Comparison of ENCODE assay signal across 33 mouse cellular contexts in the genomic region with DNA sequence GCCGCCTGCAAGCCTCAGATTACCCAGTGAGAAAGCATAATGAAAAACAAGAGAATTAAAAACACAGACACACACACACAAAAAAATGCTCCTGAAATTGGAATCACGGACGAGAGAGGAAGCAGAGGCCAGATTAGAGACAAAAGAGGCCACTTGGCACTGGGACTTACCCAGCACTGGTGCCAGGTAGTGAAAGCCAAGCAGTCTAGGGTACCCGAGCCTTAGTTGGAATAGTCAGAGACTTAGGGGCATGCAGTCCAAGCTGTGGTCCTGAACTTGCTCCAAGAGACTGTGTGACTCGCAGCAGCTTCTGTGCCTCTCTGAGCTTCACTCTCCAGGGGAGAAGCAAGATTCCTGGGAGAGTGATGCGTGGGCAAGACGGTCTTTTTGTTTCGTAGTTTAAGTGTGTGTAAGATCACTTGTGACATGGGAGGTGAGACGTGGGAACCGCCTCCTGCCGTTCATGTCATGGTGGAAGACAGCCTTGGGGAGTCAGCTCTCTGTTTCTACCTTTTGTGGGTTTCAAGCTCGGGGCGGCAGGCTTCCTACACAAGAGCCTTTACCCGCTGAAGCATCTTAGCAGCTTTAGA.
DNase-seq lines count a peak whose midpoint lies in the region; ATAC-seq lines count a peak whose summit lies in the region.
"Had no signal": no experiment of that assay in that cellular context is flagged by ENCODE, and none has a peak within 500 bp of the region (broad histone marks: within the 10 kb centered on the region; RNA-seq: fewer than 3 reads in every experiment).

No protein-coding gene starts in this region.

- no peak overlapping the region for H3K4me3 ChIP-seq in forebrain, embryonic 14.5 days (ENCODE audit: low read depth, low read length)
- H3K4me3 ChIP-seq in forebrain, embryonic 11.5 days (ENCODE audit: low read depth, low read length): no peak overlapping the region
- no peak overlapping the region for H3K4me3 ChIP-seq in hindbrain, embryonic 14.5 days (replicated peaks; ENCODE audit: low read length)
- H3K4me3 ChIP-seq in hindbrain, embryonic 10.5 days: no peak overlapping the region
- H3K4me3 ChIP-seq in neural tube, embryonic 13.5 days: no peak overlapping the region
- H3K4me3 ChIP-seq: embryonic facial prominence, embryonic 13.5 days; erythroblast, embryonic 14.5 days; heart, adult 2 months; heart, embryonic 13.5 days; kidney, embryonic 15.5 days; left cerebral cortex, adult 2 months; limb, embryonic 10.5 days; liver, embryonic 15.5 days; lung, embryonic 15.5 days; megakaryocyte, embryonic 14.5 days; midbrain, embryonic 13.5 days; neural tube, embryonic 12.5 days had no signal

- WGBS in forebrain, embryonic 14.5 days: 67% methylated on average over 14 of the region's 14 CpGs
- 85% methylated on average over 14 of the region's 14 CpGs for WGBS in forebrain, embryonic 11.5 days
- 70% methylated on average over 14 of the region's 14 CpGs for WGBS in hindbrain, embryonic 14.5 days
- WGBS in hindbrain, embryonic 10.5 days: 86% methylated on average over 14 of the region's 14 CpGs
- 80% methylated on average over 14 of the region's 14 CpGs for WGBS in neural tube, embryonic 13.5 days

- no peak overlapping the region for H3K27ac ChIP-seq in forebrain, embryonic 14.5 days (ENCODE audit: low read depth, low read length)
- no peak overlapping the region for H3K27ac ChIP-seq in forebrain, embryonic 11.5 days (ENCODE audit: low read depth, low read length)
- H3K27ac ChIP-seq in hindbrain, embryonic 14.5 days: no peak overlapping the region
- H3K27ac ChIP-seq in hindbrain, embryonic 10.5 days: no peak overlapping the region
- peak overlapping the region; percentile 18; the same call in 1 of the 2 replicates for H3K27ac ChIP-seq in neural tube, embryonic 13.5 days (replicated peaks)
- H3K27ac ChIP-seq: embryonic facial prominence, embryonic 13.5 days; heart, adult 2 months; heart, embryonic 13.5 days; kidney, embryonic 15.5 days; left cerebral cortex, adult 2 months; limb, embryonic 10.5 days; liver, embryonic 15.5 days; lung, embryonic 15.5 days; midbrain, embryonic 13.5 days; neural tube, embryonic 12.5 days; stomach, postnatal 0 days had no signal

- no peaks in the 10 kb centered on the region for H3K36me3 ChIP-seq in forebrain, embryonic 14.5 days (ENCODE audit: control insufficient read depth, insufficient read depth, low read length)
- no peaks in the 10 kb centered on the region for H3K36me3 ChIP-seq in forebrain, embryonic 11.5 days (ENCODE audit: control insufficient read depth, insufficient read depth, low read length)
- H3K36me3 ChIP-seq in hindbrain, embryonic 14.5 days (replicated peaks; ENCODE audit: control insufficient read depth, insufficient read depth): no peaks in the 10 kb centered on the region
- no peaks in the 10 kb centered on the region for H3K36me3 ChIP-seq in hindbrain, embryonic 10.5 days
- no peaks in the 10 kb centered on the region for H3K36me3 ChIP-seq in neural tube, embryonic 13.5 days
- H3K36me3 ChIP-seq: embryonic facial prominence, embryonic 13.5 days; heart, embryonic 13.5 days; kidney, embryonic 15.5 days; limb, embryonic 10.5 days; liver, embryonic 15.5 days; lung, embryonic 15.5 days; midbrain, embryonic 13.5 days; neural tube, embryonic 12.5 days had no signal

- H3K4me2 ChIP-seq in forebrain, embryonic 14.5 days (ENCODE audit: low read length): no peak overlapping the region
- no peak overlapping the region for H3K4me2 ChIP-seq in forebrain, embryonic 11.5 days (ENCODE audit: low read depth, low read length, severe bottlenecking)
- no peak overlapping the region for H3K4me2 ChIP-seq in hindbrain, embryonic 14.5 days (replicated peaks)
- H3K4me2 ChIP-seq in neural tube, embryonic 13.5 days: no peak overlapping the region
- H3K4me2 ChIP-seq: embryonic facial prominence, embryonic 13.5 days; heart, embryonic 13.5 days; kidney, embryonic 15.5 days; liver, embryonic 15.5 days; lung, embryonic 15.5 days; midbrain, embryonic 13.5 days; neural tube, embryonic 12.5 days had no signal

- no peak overlapping the region for H3K9ac ChIP-seq in forebrain, embryonic 14.5 days (ENCODE audit: low read length)
- no peak overlapping the region for H3K9ac ChIP-seq in forebrain, embryonic 11.5 days (ENCODE audit: low read length)
- H3K9ac ChIP-seq in hindbrain, embryonic 14.5 days: no peak overlapping the region
- no peak overlapping the region for H3K9ac ChIP-seq in neural tube, embryonic 13.5 days
- H3K9ac ChIP-seq: embryonic facial prominence, embryonic 13.5 days; heart, embryonic 13.5 days; kidney, embryonic 15.5 days; liver, embryonic 15.5 days; lung, embryonic 15.5 days; midbrain, embryonic 13.5 days; neural tube, embryonic 12.5 days had no signal

- no peaks in the 10 kb centered on the region for H3K27me3 ChIP-seq in forebrain, embryonic 14.5 days (replicated peaks; ENCODE audit: control insufficient read depth, insufficient read depth, low read length)
- no peaks in the 10 kb centered on the region for H3K27me3 ChIP-seq in forebrain, embryonic 11.5 days (ENCODE audit: control insufficient read depth, insufficient read depth, low read length)
- H3K27me3 ChIP-seq in hindbrain, embryonic 14.5 days (ENCODE audit: control insufficient read depth, insufficient read depth, low read length): no peaks in the 10 kb centered on the region
- H3K27me3 ChIP-seq in hindbrain, embryonic 10.5 days (ENCODE audit: insufficient read depth, poor library complexity, severe bottlenecking): peaks cover 5% of the 10 kb centered on the region; the same call in 1 of the 2 replicates
- H3K27me3 ChIP-seq in neural tube, embryonic 13.5 days: no peaks in the 10 kb centered on the region
- H3K27me3 ChIP-seq: kidney, embryonic 15.5 days; liver, embryonic 15.5 days; lung, embryonic 15.5 days; midbrain, embryonic 13.5 days; neural tube, embryonic 12.5 days had no signal

- no peak for ATAC-seq in forebrain, embryonic 14.5 days
- ATAC-seq in forebrain, embryonic 11.5 days (replicated peaks; ENCODE audit: low FRiP score): no peak
- ATAC-seq in hindbrain, embryonic 14.5 days (ENCODE audit: low FRiP score): no peak
- ATAC-seq in neural tube, embryonic 13.5 days (ENCODE audit: low read depth): no peak
- ATAC-seq: CD4-positive, CD25-positive, alpha-beta regulatory T cell, adult 4 months; midbrain, embryonic 13.5 days had no signal

- H3K4me1 ChIP-seq in forebrain, embryonic 14.5 days (ENCODE audit: control insufficient read depth, insufficient read depth, low read length): peaks cover 12% of the 10 kb centered on the region; the same call in 1 of the 2 replicates
- H3K4me1 ChIP-seq in forebrain, embryonic 11.5 days (replicated peaks; ENCODE audit: control insufficient read depth, insufficient read depth, low read length): no peaks in the 10 kb centered on the region
- no peaks in the 10 kb centered on the region for H3K4me1 ChIP-seq in hindbrain, embryonic 14.5 days (replicated peaks; ENCODE audit: control insufficient read depth, insufficient read depth, low read length)
- peaks cover 8% of the 10 kb centered on the region for H3K4me1 ChIP-seq in hindbrain, embryonic 10.5 days (replicated peaks)
- H3K4me1 ChIP-seq in neural tube, embryonic 13.5 days (replicated peaks): peaks cover 10% of the 10 kb centered on the region
- H3K4me1 ChIP-seq: embryonic facial prominence, embryonic 13.5 days; kidney, embryonic 15.5 days; liver, embryonic 15.5 days; lung, embryonic 15.5 days; megakaryocyte, embryonic 14.5 days had no signal

- H3K9me3 ChIP-seq in forebrain, embryonic 14.5 days (replicated peaks; ENCODE audit: control insufficient read depth, low read length): no peaks in the 10 kb centered on the region
- no peaks in the 10 kb centered on the region for H3K9me3 ChIP-seq in forebrain, embryonic 11.5 days (ENCODE audit: control insufficient read depth, low read length)
- no peaks in the 10 kb centered on the region for H3K9me3 ChIP-seq in hindbrain, embryonic 14.5 days (ENCODE audit: control insufficient read depth, low read length)
- no peaks in the 10 kb centered on the region for H3K9me3 ChIP-seq in hindbrain, embryonic 10.5 days
- H3K9me3 ChIP-seq in neural tube, embryonic 13.5 days: no peaks in the 10 kb centered on the region
- H3K9me3 ChIP-seq: embryonic facial prominence, embryonic 13.5 days; heart, embryonic 13.5 days; kidney, embryonic 15.5 days; limb, embryonic 10.5 days; liver, embryonic 15.5 days; lung, embryonic 15.5 days; midbrain, embryonic 13.5 days; neural tube, embryonic 12.5 days had no signal

- peak; percentile 70 for DNase-seq in forebrain, embryonic 14.5 days (ENCODE audit: low spot score)
- no peak for DNase-seq in forebrain, embryonic 11.5 days (ENCODE audit: low spot score)
- DNase-seq in hindbrain, embryonic 14.5 days (ENCODE audit: low spot score): peak; percentile 38
- DNase-seq in hindbrain, embryonic 10.5 days (ENCODE audit: low spot score): no peak
- DNase-seq in neural tube, embryonic 10.5 days (ENCODE audit: extremely low spot score, low spot score): no peak
- no peak for DNase-seq in thymus, postnatal 25 days
- DNase-seq: adrenal gland, postnatal 25 days; cerebellum, adult 11 months; cerebellum, postnatal 36 days; embryo, embryonic 11 days; gastrocnemius, postnatal 36 days; heart, adult 2 months; heart, postnatal 14 days; kidney, adult 11 months; kidney, postnatal 4 days; layer of hippocampus, adult 9-11 months; liver; lung, postnatal 36 days; thymus, adult 2 months had no signal

Comparison
In these comparisons a context has a peak if more than half of its experiments do, and no peak if none do; other contexts are left out.
1. DNase-seq: peak in forebrain, embryonic 14.5 days (single experiment) and hindbrain, embryonic 14.5 days (single experiment); none in forebrain, embryonic 11.5 days (single experiment), hindbrain, embryonic 10.5 days (single experiment), neural tube, embryonic 10.5 days (single experiment) and thymus, postnatal 25 days (single experiment).